Mouse (Mus musculus): ENCODE measurements at regions not wholly inside any gene's neighbourhood (a gene's known extent, or its start where the extent isn't known, plus 50 kb on each side); places are given as distances from the start of the nearest gene placed in this dataset.

- no peak overlapping the region for H3K27ac ChIP-seq (ENCODE audit: insufficient read depth, low read length)
- TF ChIP-seq POLR2A (IDR thresholded peaks at IDR 0.05; ENCODE audit: extremely low read depth, insufficient read depth, low read length) (no peak), CTCF (IDR thresholded peaks at IDR 0.05; ENCODE audit: extremely low read depth, insufficient read depth, low read length) (no peak)
- no peak overlapping the region for H3K4me3 ChIP-seq (ENCODE audit: insufficient read depth, low read length)
- no peaks in the 10 kb centered on the region; the same call in 1 of the 2 replicates for H3K4me1 ChIP-seq (ENCODE audit: control insufficient read depth, insufficient read depth, low read length)
Observed at GRCm38 (mm10) chr3:61740088-61740487, 374.3 kb upstream of the B430305J03Rik start.

GRCm38 (mm10) chr3:61738528-61738927, 372.8 kb upstream of the B430305J03Rik start:
- no peak overlapping the region for H3K27ac ChIP-seq (ENCODE audit: insufficient read depth, low read length)
- H3K4me3 ChIP-seq (ENCODE audit: insufficient read depth, low read length), result no peak overlapping the region
- TF ChIP-seq POLR2A (IDR thresholded peaks at IDR 0.05; ENCODE audit: extremely low read depth, insufficient read depth, low read length) (no peak), CTCF (IDR thresholded peaks at IDR 0.05; ENCODE audit: extremely low read depth, insufficient read depth, low read length) (no peak)
- H3K4me1 ChIP-seq (ENCODE audit: control insufficient read depth, insufficient read depth, low read length), result no peaks in the 10 kb centered on the region; the same call in 1 of the 2 replicates

- no peak overlapping the region for H3K27ac ChIP-seq (ENCODE audit: insufficient read depth, low read length)
- TF ChIP-seq POLR2A (IDR thresholded peaks at IDR 0.05; ENCODE audit: extremely low read depth, insufficient read depth, low read length) (no peak), CTCF (IDR thresholded peaks at IDR 0.05; ENCODE audit: extremely low read depth, insufficient read depth, low read length) (no peak)
- H3K4me3 ChIP-seq (ENCODE audit: insufficient read depth, low read length), result no peak overlapping the region
- no peaks in the 10 kb centered on the region for H3K4me1 ChIP-seq (ENCODE audit: control insufficient read depth, insufficient read depth, low read length)
Observed at GRCm38 (mm10) chr3:61716785-61717184, 351.0 kb upstream of the B430305J03Rik start.

GRCm38 (mm10) chr3:61687933-61688705, 322.4 kb upstream of the B430305J03Rik start:
- H3K4me3 ChIP-seq (ENCODE audit: insufficient read depth, low read length), result no peak overlapping the region
- no peaks in the 10 kb centered on the region for H3K4me1 ChIP-seq (ENCODE audit: control insufficient read depth, insufficient read depth, low read length)
- TF ChIP-seq CTCF (IDR thresholded peaks at IDR 0.05; ENCODE audit: extremely low read depth, insufficient read depth, low read length) (no peak), POLR2A (IDR thresholded peaks at IDR 0.05; ENCODE audit: extremely low read depth, insufficient read depth, low read length) (no peak)
- no peak overlapping the region for H3K27ac ChIP-seq (ENCODE audit: insufficient read depth, low read length)

- TF ChIP-seq CTCF (IDR thresholded peaks at IDR 0.05; ENCODE audit: extremely low read depth, insufficient read depth, low read length), result no peak
- no peak for TF ChIP-seq POLR2A (IDR thresholded peaks at IDR 0.05; ENCODE audit: extremely low read depth, insufficient read depth, low read length)
- Histone ChIP-seq H3K4me3 (ENCODE audit: insufficient read depth, low read length) (no peak overlapping the region), H3K4me1 (ENCODE audit: control insufficient read depth, insufficient read depth, low read length) (no peaks in the 10 kb centered on the region), H3K27ac (ENCODE audit: insufficient read depth, low read length) (no peak overlapping the region)
Observed at GRCm38 (mm10) chr3:61670874-61671273, 305.1 kb upstream of the B430305J03Rik start.

GRCm38 (mm10) chr3:61656143-61656542, 290.4 kb upstream of the B430305J03Rik start:
- no peak overlapping the region for H3K27ac ChIP-seq (ENCODE audit: insufficient read depth, low read length)
- TF ChIP-seq POLR2A (IDR thresholded peaks at IDR 0.05; ENCODE audit: extremely low read depth, insufficient read depth, low read length) (no peak), CTCF (IDR thresholded peaks at IDR 0.05; ENCODE audit: extremely low read depth, insufficient read depth, low read length) (no peak)
- no peaks in the 10 kb centered on the region for H3K4me1 ChIP-seq (ENCODE audit: control insufficient read depth, insufficient read depth, low read length)
- H3K4me3 ChIP-seq (ENCODE audit: insufficient read depth, low read length), result no peak overlapping the region

- Histone ChIP-seq H3K4me3 (ENCODE audit: insufficient read depth, low read length) (no peak overlapping the region), H3K4me1 (ENCODE audit: control insufficient read depth, insufficient read depth, low read length) (no peaks in the 10 kb centered on the region; the same call in 1 of the 2 replicates), H3K27ac (ENCODE audit: insufficient read depth, low read length) (no peak overlapping the region)
- no peak for TF ChIP-seq CTCF (IDR thresholded peaks at IDR 0.05; ENCODE audit: extremely low read depth, insufficient read depth, low read length)
- no peak for TF ChIP-seq POLR2A (IDR thresholded peaks at IDR 0.05; ENCODE audit: extremely low read depth, insufficient read depth, low read length)
Observed at GRCm38 (mm10) chr3:61628535-61628934, 262.8 kb upstream of the B430305J03Rik start.

- no peak for TF ChIP-seq CTCF (IDR thresholded peaks at IDR 0.05; ENCODE audit: extremely low read depth, insufficient read depth, low read length)
- TF ChIP-seq POLR2A (IDR thresholded peaks at IDR 0.05; ENCODE audit: extremely low read depth, insufficient read depth, low read length), result no peak
- H3K4me1 ChIP-seq (ENCODE audit: control insufficient read depth, insufficient read depth, low read length), result no peaks in the 10 kb centered on the region; the same call in 1 of the 2 replicates
- H3K27ac ChIP-seq (ENCODE audit: insufficient read depth, low read length), result no peak overlapping the region
- H3K4me3 ChIP-seq (ENCODE audit: insufficient read depth, low read length), result no peak overlapping the region
Observed at GRCm38 (mm10) chr3:61628099-61628498, 262.3 kb upstream of the B430305J03Rik start.

GRCm38 (mm10) chr3:61623954-61624487, 258.3 kb upstream of the B430305J03Rik start:
- no peak for TF ChIP-seq CTCF (IDR thresholded peaks at IDR 0.05; ENCODE audit: extremely low read depth, insufficient read depth, low read length)
- no peak for TF ChIP-seq POLR2A (IDR thresholded peaks at IDR 0.05; ENCODE audit: extremely low read depth, insufficient read depth, low read length)
- H3K27ac ChIP-seq (ENCODE audit: insufficient read depth, low read length), result no peak overlapping the region
- no peak overlapping the region for H3K4me3 ChIP-seq (ENCODE audit: insufficient read depth, low read length)
- no peaks in the 10 kb centered on the region; the same call in 1 of the 2 replicates for H3K4me1 ChIP-seq (ENCODE audit: control insufficient read depth, insufficient read depth, low read length)

GRCm38 (mm10) chr3:61605469-61605868, 239.7 kb upstream of the B430305J03Rik start:
- H3K27ac ChIP-seq (ENCODE audit: insufficient read depth, low read length), result no peak overlapping the region
- TF ChIP-seq CTCF (IDR thresholded peaks at IDR 0.05; ENCODE audit: extremely low read depth, insufficient read depth, low read length), result no peak
- TF ChIP-seq POLR2A (IDR thresholded peaks at IDR 0.05; ENCODE audit: extremely low read depth, insufficient read depth, low read length), result no peak
- no peaks in the 10 kb centered on the region for H3K4me1 ChIP-seq (ENCODE audit: control insufficient read depth, insufficient read depth, low read length)
- H3K4me3 ChIP-seq (ENCODE audit: insufficient read depth, low read length), result no peak overlapping the region

All from cortical plate, adult 2 months (tissue).